Mouse (Mus musculus) heart, adult 9 months (tissue): ENCODE measurements around the gene Kctd3.

ENCODE experiments used
- DNase-seq, 2 experiments: peaks; one replicate each; pipeline ENCODE4 v3.0.0; 2022; ENCODE audit warnings: low spot score in 2 of 2

The Kctd3 gene

DNA sequence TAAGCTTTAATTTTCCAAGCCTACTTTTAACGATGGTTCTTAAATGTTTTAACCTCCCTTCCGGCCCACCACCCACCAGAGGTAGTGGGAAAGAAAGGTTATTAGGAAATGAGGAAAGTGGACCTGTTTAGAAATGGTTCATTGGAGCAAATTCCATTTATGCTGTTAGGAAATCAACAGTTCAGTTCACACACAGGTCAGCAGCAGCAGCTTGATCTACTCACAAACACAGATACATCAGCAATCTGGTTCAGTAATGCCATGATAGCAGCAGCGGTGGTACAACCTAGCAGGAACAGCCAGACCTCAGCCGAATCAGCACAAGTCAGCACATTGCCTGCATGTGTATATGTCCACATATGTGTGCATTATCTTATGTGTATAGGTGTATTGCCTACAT lies 3.0 kb upstream of the Kctd3 start:
- no peak for DNase-seq

DNA sequence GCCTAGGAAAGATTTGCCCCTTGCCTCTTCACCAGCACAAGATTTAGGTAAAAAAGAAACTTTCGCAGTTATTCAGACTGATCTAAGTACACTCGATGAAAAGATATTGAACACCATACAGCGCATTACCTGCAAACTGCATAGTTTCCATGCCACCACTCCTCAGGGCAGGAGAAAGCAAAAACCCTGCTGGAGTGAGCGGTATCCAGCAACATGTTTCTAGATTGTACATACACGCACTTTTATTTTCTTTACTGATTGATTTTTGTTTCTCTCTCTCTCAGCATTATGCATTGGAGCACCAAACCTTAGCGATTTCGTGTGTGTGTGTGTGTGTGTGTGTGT lies 311 bp upstream of the Kctd3 start:
- no peak for DNase-seq

DNA sequence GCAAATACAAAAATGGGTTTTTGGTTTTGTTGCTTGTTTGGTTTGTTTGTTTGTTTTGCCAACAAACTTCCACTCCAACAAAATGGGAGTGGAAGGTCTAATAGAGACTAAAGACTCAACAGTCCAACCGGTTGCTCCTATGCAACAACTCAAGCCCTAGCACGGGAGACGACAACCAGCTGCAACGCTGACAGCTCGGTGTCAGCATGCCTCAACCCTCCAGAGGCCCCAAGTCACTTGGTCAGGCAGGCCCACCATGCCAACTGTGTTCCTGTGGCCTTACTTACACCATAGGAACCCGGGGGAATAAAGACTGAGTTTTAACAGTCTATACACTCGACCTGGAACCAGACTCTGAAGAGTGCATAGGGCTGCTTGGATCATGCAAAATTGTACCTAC lies 815 bp downstream of the Kctd3 start:
- no peak for DNase-seq

GRCm38 (mm10) chr1:189006267-189006666 lies 1.4 kb downstream of the Kctd3 start:
- no peak for DNase-seq

DNA sequence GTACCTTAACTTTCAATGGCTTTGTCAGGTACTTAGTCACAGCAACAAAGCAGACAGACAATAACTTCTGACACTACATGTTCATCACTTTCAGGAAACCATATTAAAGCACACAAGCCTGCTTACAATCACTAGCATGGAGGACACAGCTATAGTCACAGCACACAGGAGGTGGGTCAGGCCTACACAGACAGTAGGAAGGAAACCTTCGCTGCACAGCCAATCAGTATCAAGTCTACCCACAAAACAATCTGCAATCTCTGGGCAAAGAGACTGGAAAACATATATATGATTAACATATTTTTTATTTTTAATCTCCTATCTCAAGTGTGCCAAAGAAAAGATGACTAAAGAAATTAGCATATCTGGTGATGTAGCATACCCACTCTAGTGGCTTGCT lies 2.9 kb downstream of the Kctd3 start:
- DNase-seq: no peak

- DNase-seq: no peak
Observed at GRCm38 (mm10) chr1:189001815-189002214, 5.8 kb downstream of the Kctd3 start.

DNA sequence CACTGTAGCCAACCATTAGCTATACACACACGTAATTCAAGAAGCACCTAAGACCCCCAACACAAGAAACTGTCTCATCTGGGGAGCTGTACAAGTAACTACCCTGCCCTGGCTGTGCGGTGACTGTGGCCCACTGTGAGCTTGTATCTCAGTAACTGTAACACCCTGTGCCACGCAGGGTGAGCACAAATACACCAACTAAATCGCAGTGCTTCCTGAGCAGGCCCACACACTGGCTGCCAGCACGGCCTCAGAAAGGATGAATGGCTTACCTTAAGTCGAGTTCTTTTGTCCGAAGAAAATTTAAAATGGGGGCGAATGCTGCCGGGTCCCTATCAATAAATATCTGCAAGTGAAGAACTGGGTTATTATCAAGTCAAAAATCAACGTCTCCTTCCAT lies 7.7 kb downstream of the Kctd3 start:
- DNase-seq: no peak

DNA sequence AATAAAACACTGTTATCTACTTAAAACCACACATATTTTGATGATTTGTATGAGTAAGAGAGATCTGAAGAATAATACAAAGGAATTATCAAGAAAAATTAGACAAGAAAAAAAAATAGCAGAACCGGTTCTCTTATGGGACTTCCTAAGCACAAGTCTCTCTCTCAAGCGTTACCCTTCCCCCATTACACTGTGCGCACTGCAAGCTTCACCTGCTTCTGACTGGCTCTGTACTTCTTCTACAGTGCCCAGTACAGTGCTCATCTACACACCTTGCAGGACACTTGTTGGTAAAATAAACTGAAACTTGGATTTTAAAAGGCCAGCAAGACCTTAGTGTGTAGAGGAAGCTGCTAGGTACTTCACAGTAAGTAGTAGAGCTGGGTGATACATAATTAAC lies 9.7 kb downstream of the Kctd3 start:
- DNase-seq: no peak

DNA sequence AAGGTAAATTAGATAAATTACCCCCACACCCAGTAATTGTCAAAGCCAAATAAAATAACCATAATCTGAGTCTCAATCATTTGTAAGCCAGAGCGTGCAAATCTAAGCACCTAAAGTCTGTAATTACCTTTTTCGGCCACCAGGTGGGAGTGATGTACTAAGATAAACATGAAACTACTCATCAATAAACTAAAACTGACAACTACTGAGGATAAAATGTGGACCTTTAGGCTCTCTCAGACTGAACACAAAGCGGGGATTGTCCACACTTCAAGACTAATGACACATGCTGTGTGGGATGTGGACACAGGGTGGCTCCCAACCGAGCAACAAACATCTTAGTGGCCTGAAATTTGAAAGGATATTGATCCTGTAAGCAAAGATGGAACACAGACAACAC lies 14.4 kb downstream of the Kctd3 start:
- peak in 1 of 2 experiments; percentile 14 for DNase-seq

DNA sequence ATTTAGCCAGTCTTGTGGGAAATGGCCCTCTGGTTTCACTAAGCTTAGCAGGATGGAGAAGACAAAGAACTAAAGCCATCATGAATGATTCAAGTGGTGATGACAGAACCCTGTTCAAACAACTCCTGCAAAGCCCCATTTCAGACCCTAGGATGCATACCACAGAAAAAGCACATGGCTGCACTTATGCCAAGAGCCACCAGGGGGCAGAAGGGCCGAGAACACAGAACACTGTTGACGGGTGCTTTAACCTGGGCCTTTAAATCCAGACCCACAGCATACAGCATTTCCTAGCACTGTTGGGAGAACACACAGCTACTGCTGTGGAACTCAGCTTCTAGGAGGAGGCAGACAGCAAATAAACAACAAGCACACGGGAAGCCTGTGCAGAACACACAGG lies 27.6 kb downstream of the Kctd3 start:
- DNase-seq: peak; percentile 8 to 15

GRCm38 (mm10) chr1:188973926-188974325 lies 33.7 kb downstream of the Kctd3 start:
- DNase-seq: no peak

DNA sequence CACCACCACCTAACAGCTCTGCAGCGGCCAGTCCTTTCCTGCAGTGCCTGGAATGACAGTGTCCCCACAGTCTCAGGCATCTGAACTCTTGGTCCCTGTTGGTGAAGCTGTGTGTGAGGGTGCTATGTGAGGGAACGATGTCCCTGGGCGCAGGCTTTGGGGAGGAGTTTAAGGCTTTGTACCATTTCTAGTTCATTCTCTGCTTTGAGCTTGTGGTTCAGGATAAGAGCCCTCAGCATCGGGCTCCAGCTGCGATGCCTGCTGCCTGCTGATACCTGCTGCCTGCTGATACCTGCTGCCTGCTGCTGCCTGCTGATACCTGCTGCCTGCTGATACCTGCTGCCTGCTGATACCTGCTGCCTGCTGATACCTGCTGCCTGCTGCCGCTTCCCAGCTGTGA lies 34.6 kb downstream of the Kctd3 start:
- DNase-seq: no peak

GRCm38 (mm10) chr1:188952501-188952900 lies 55.1 kb downstream of the Kctd3 start:
- DNase-seq: no peak

GRCm38 (mm10) chr1:188951091-188951490 lies 56.5 kb downstream of the Kctd3 start:
- no peak for DNase-seq

DNA sequence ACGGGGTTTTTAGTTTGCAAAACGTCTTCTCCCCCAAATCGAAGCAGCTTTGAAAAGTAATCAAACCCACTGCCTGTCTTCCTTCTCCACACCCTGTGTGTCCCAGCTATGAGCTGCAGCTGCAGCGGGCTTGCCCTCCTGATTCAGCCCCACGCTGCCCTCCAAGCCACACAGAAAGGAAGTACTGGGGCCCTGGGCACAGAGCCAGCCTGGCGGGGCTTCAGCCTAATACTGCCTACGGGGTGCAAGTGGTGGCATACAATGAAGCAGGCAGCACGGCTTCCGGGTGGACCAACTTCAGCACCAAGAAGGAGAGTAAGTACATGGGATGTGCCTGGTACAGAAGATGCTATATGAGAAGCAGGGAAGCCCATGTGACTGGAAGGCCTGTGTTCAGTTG lies 59.4 kb downstream of the Kctd3 start:
- no peak for DNase-seq

GRCm38 (mm10) chr1:188947794-188948193 lies 59.8 kb downstream of the Kctd3 start:
- DNase-seq: no peak

- no peak for DNase-seq
Observed at GRCm38 (mm10) chr1:188946849-188947248, 60.8 kb downstream of the Kctd3 start.

GRCm38 (mm10) chr1:188945326-188945725 lies 62.3 kb downstream of the Kctd3 start:
- no peak for DNase-seq

- DNase-seq: no peak
Observed at GRCm38 (mm10) chr1:188937246-188937780, 70.3 kb downstream of the Kctd3 start.
